13 mouse cellular contexts compared by ENCODE assay signal in genomic region chr11:19939305-19939730, GRCm38 (mm10). TPM values are rescaled to one million over a fixed set of nuclear protein-coding genes. Genes with fewer than 3 reads are reported as not detected.
A peak's percentile ranks its signal among the peaks of the same experiment; 100 is the strongest.
DNase-seq lines count a peak whose midpoint lies in the region; ATAC-seq and TF ChIP-seq lines count a peak whose summit lies in the region.
"Had no signal": no experiment of that assay in that cellular context is flagged by ENCODE, and none has a peak within 500 bp of the region (broad histone marks: within the 10 kb centered on the region; RNA-seq: fewer than 3 reads in every experiment).

No protein-coding gene starts in this region.

- no peak overlapping the region for H3K4me3 ChIP-seq in forebrain, postnatal 0 days (ENCODE audit: low read depth, low read length)
- no peak overlapping the region for H3K4me3 ChIP-seq in forebrain, embryonic 13.5 days
- H3K4me3 ChIP-seq in lung, adult 2 months (replicated peaks; ENCODE audit: extremely low read depth, low read depth, low read length) = no peak overlapping the region
- H3K4me3 ChIP-seq in limb, embryonic 10.5 days = no peak overlapping the region
- H3K4me3 ChIP-seq: left cerebral cortex, adult 2 months; liver, embryonic 15.5 days; midbrain, embryonic 15.5 days had no signal

- DNase-seq in forebrain, postnatal 0 days = peak; percentile 32
- DNase-seq in lung, postnatal 10 days = peak; percentile 40
- DNase-seq in lung, adult 2 months = no peak
- DNase-seq in cerebellum, postnatal 10 days = peak; percentile 95 to 97
- DNase-seq in skeletal muscle tissue, adult 2 months (ENCODE audit: low read depth, low spot score) = peak; percentile 25
- DNase-seq in retina, postnatal 1 day = no peak
- no peak for DNase-seq in limb, embryonic 10.5 days (ENCODE audit: low spot score)

- no peak for TF ChIP-seq POLR2A in lung, adult 2 months (IDR thresholded peaks at IDR 0.05; ENCODE audit: borderline replicate concordance, extremely low read depth, low read depth, low read length)

- H3K27me3 ChIP-seq in forebrain, postnatal 0 days (ENCODE audit: insufficient read depth, low read length) = no peaks in the 10 kb centered on the region
- H3K27me3 ChIP-seq in forebrain, embryonic 13.5 days = no peaks in the 10 kb centered on the region
- H3K27me3 ChIP-seq in limb, embryonic 10.5 days (ENCODE audit: low read depth, poor library complexity, severe bottlenecking) = no peaks in the 10 kb centered on the region
- H3K27me3 ChIP-seq: CH12.LX; liver, embryonic 15.5 days; midbrain, embryonic 15.5 days had no signal

- no peak for TF ChIP-seq CTCF in forebrain, postnatal 0 days (IDR thresholded peaks at IDR 0.05; ENCODE audit: low read depth)
- no peak for TF ChIP-seq CTCF in lung, adult 2 months (IDR thresholded peaks at IDR 0.05; ENCODE audit: insufficient read depth, low read length)

- WGBS in forebrain, postnatal 0 days = 58% methylated on average over 5 of the region's 5 CpGs
- 87% methylated on average over 5 of the region's 5 CpGs for WGBS in forebrain, embryonic 13.5 days
- 24% methylated on average over 5 of the region's 5 CpGs for WGBS in lung, adult 2 months
- WGBS in limb, embryonic 10.5 days = 88% methylated on average over 5 of the region's 5 CpGs

- peaks cover 7% of the 10 kb centered on the region; the same call in 1 of the 2 replicates for H3K4me1 ChIP-seq in forebrain, postnatal 0 days (ENCODE audit: insufficient read depth)
- peaks cover 25% of the 10 kb centered on the region for H3K4me1 ChIP-seq in forebrain, embryonic 13.5 days
- H3K4me1 ChIP-seq in lung, adult 2 months (ENCODE audit: control insufficient read depth, insufficient read depth, low read length) = peaks cover 6% of the 10 kb centered on the region; the same call in 1 of the 2 replicates
- peaks cover 52% of the 10 kb centered on the region for H3K4me1 ChIP-seq in limb, embryonic 10.5 days

- no peaks in the 10 kb centered on the region for H3K9me3 ChIP-seq in forebrain, postnatal 0 days (ENCODE audit: low read length)
- H3K9me3 ChIP-seq in forebrain, embryonic 13.5 days (replicated peaks) = no peaks in the 10 kb centered on the region
- no peaks in the 10 kb centered on the region for H3K9me3 ChIP-seq in limb, embryonic 10.5 days (replicated peaks)
- H3K9me3 ChIP-seq: liver, embryonic 15.5 days; midbrain, embryonic 15.5 days had no signal

- H3K4me2 ChIP-seq in forebrain, postnatal 0 days (ENCODE audit: low read depth) = no peak overlapping the region
- no peak overlapping the region for H3K4me2 ChIP-seq in forebrain, embryonic 13.5 days
- H3K4me2 ChIP-seq: heart, embryonic 11.5 days; liver, embryonic 15.5 days; midbrain, embryonic 15.5 days had no signal

- H3K27ac ChIP-seq in forebrain, postnatal 0 days (ENCODE audit: low read depth, low read length) = no peak overlapping the region
- no peak overlapping the region for H3K27ac ChIP-seq in forebrain, embryonic 13.5 days
- no peak overlapping the region for H3K27ac ChIP-seq in limb, embryonic 10.5 days
- H3K27ac ChIP-seq: liver, embryonic 15.5 days; midbrain, embryonic 15.5 days had no signal

- ATAC-seq in forebrain, postnatal 0 days = peak; percentile 30; the same call in 1 of the 2 replicates
- ATAC-seq in forebrain, embryonic 13.5 days = no peak
- ATAC-seq: midbrain, embryonic 15.5 days had no signal

- H3K36me3 ChIP-seq in forebrain, postnatal 0 days (ENCODE audit: insufficient read depth) = no peaks in the 10 kb centered on the region
- H3K36me3 ChIP-seq in forebrain, embryonic 13.5 days (ENCODE audit: poor library complexity, severe bottlenecking) = no peaks in the 10 kb centered on the region
- peaks cover 33% of the 10 kb centered on the region for H3K36me3 ChIP-seq in limb, embryonic 10.5 days
- H3K36me3 ChIP-seq: liver, embryonic 15.5 days; midbrain, embryonic 15.5 days had no signal

- no peak overlapping the region for H3K9ac ChIP-seq in forebrain, postnatal 0 days
- H3K9ac ChIP-seq in forebrain, embryonic 13.5 days = no peak overlapping the region
- H3K9ac ChIP-seq: liver, embryonic 15.5 days; midbrain, embryonic 15.5 days had no signal

RNA-seq across cellular contexts. Expression of gene Spred2, which starts 15.1 kb away (rescaled TPM):
- total RNA-seq in forebrain, postnatal 0 days (2014; rRNA removed) = 12.0 and 15.5 TPM in 2 replicates
- 6.7 and 9.1 TPM in 2 replicates for polyA plus RNA-seq in forebrain, postnatal 0 days (2015; fragmentation: Nextera tagmentation; extraction: Ambion mirVana)
- polyA plus RNA-seq in forebrain, embryonic 13.5 days (2015; fragmentation: Nextera tagmentation; extraction: Ambion mirVana) = 6.9 and 7.6 TPM in 2 replicates
- polyA plus RNA-seq in lung, adult 2 months (2012; rRNA removed) = 24.0 and 24.4 TPM in 2 replicates
- polyA plus RNA-seq in limb, embryonic 10.5 days (2016; fragmentation: Nextera tagmentation; extraction: Ambion mirVana) = 8.3 and 9.3 TPM in 2 replicates

Comparison
In these comparisons a context has a peak if more than half of its experiments do, and no peak if none do; other contexts are left out.
1. DNase-seq: peak in forebrain, postnatal 0 days (single experiment), lung, postnatal 10 days (single experiment), cerebellum, postnatal 10 days (2 of 2) and skeletal muscle tissue, adult 2 months (single experiment); none in lung, adult 2 months (single experiment), retina, postnatal 1 day (single experiment) and limb, embryonic 10.5 days (single experiment).